Mouse (Mus musculus): ENCODE results near the gene Bcat1. TPM values are rescaled to one million over a fixed set of nuclear protein-coding genes. Genes with fewer than 3 reads are reported as not detected.
"Not testable (repeated sequence)": the region's sequence is repeated elsewhere in the genome, so short reads cannot be mapped to it uniquely, and the experiment has no call there.

Gene Bcat1
- polyA plus RNA-seq, 1 experiment from 2014 or later, result 0.44 TPM

DNA sequence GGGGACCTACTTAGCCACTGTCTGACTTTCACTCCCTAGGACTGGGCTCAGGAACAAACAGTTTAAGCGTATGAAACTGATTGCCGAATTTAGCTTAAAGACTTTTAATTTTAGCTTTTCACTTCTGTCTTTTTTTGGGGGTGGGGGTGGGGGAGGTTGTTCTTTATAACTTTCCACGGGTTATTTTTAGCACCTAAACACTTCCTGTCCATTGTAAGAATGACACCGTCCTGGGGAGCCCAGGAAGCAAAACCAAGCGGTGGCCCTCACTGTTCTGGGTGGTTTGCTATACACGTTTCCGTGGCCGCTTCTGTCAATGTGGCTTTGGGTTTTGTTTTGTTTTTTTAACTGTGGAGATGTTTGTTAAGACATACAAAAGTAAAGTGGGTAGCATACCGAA, 24.9 kb upstream of the Bcat1 start:
- DNase-seq (ENCODE audit: low spot score) (no peak), ATAC-seq (no peak)
- TF ChIP-seq EP300 (IDR thresholded peaks at IDR 0.05) (no peak), CTCF (IDR thresholded peaks at IDR 0.05) (no peak)
- Histone ChIP-seq H3K9ac (replicated peaks; ENCODE audit: low read depth) (no peak overlapping the region), H3K27me3 (replicated peaks; ENCODE audit: insufficient read depth, low read length) (no peaks in the 10 kb centered on the region), H3K4me3 (ENCODE audit: low read depth, low read length) (no peak overlapping the region), H3K9me3 (ENCODE audit: low read length) (no peaks in the 10 kb centered on the region), H3K27ac (ENCODE audit: low read length) (no peak overlapping the region), H3K4me1 (ENCODE audit: insufficient read depth, low read depth, low read length) (no peaks in the 10 kb centered on the region), H3K36me3 (ENCODE audit: insufficient read depth, low read length) (no peaks in the 10 kb centered on the region), H3K4me2 (replicated peaks; ENCODE audit: low read depth, low read length) (no peak overlapping the region)
- WGBS, result 46% methylated on average over 9 of the region's 9 CpGs

DNA sequence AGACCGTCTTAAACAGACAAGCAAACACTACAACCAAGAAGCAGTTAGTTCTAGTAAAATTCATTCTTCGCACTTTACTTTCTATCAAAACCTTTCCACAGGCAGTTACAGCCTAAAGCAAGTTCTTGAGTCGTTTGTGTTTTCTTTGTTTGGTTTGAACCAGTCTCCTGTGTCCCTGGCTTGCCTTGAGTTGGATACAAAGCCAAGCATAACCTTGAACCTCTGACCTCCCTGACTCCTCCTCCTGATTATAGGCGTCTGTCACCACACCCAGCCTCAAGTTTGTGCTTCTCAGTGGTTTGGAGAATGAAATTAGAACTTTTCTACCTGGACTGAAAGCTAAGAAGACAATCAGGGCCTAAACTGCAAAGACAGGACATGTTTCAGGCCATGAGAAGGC, 18.4 kb upstream of the Bcat1 start:
- no peak for DNase-seq (ENCODE audit: low spot score)
- no peak for ATAC-seq
- no peak overlapping the region for H3K9ac ChIP-seq (replicated peaks; ENCODE audit: low read depth)
- TF ChIP-seq CTCF (IDR thresholded peaks at IDR 0.05), result no peak
- TF ChIP-seq EP300 (IDR thresholded peaks at IDR 0.05), result no peak
- no peak overlapping the region for H3K4me3 ChIP-seq (ENCODE audit: low read depth, low read length)
- H3K36me3 ChIP-seq (ENCODE audit: insufficient read depth, low read length), result no peaks in the 10 kb centered on the region
- no peaks in the 10 kb centered on the region for H3K9me3 ChIP-seq (ENCODE audit: low read length)
- no peak overlapping the region for H3K4me2 ChIP-seq (replicated peaks; ENCODE audit: low read depth, low read length)
- WGBS, result 66% methylated on average over 4 of the region's 4 CpGs
- no peaks in the 10 kb centered on the region for H3K27me3 ChIP-seq (replicated peaks; ENCODE audit: insufficient read depth, low read length)
- H3K4me1 ChIP-seq (ENCODE audit: insufficient read depth, low read depth, low read length), result no peaks in the 10 kb centered on the region
- H3K27ac ChIP-seq (ENCODE audit: low read length), result no peak overlapping the region

DNA sequence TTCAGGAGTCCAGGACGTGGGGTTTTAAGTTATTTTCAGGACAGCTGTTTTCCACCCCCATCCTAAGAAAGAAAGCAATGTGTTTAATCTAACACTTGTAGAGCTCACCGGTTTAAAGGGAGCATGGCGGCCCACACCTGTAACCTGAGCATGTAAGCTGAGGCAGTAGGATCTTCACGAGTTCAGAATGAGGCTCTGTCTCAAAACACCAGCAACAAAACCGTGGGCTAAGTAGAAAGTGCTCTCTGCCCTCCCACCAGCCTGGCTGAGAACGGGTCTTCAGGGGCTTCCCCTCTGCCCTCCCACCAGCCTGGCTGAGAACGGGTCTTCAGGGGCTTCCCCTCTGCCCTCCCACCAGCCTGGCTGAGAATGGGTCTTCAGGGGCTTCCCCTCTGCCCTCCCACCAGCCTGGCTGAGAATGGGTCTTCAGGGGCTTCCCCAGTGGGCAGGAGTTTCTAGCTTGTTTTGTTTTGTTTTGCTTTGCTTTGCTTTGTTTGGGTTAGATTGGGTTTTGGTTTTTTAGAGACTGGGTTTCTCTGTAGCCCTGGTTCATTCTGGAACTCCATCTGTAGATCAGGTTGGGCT, 17.1 kb upstream of the Bcat1 start:
- 57% methylated on average over 7 of the region's 7 CpGs for WGBS
- not testable (repeated sequence) for H3K9ac ChIP-seq (replicated peaks; ENCODE audit: low read depth); H3K4me3 ChIP-seq (ENCODE audit: low read depth, low read length); H3K9me3 ChIP-seq (ENCODE audit: low read length); H3K27ac ChIP-seq (ENCODE audit: low read length); H3K4me2 ChIP-seq (replicated peaks; ENCODE audit: low read depth, low read length); H3K4me1 ChIP-seq (ENCODE audit: insufficient read depth, low read depth, low read length); H3K27me3 ChIP-seq (replicated peaks; ENCODE audit: insufficient read depth, low read length); ATAC-seq; DNase-seq (ENCODE audit: low spot score); H3K36me3 ChIP-seq (ENCODE audit: insufficient read depth, low read length)

DNA sequence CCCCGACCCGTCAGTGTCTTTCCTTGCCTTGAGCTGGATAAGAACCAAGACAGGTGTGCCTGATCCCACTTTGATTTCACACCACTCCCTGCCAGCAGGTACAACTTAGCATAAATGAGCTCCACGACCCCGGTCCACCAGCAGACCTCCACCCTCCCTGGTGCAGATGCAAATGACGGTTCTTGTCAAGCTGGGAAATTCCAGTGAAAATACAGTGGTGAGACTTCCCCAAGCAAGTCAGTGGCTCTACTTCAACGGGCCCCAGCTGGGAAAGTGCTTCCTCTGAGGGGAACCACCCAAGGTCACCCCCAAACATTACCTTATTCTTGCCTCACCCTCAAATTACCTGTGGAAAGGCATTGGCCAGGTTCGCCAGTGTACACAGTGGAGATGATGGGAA, 16.0 kb upstream of the Bcat1 start:
- DNase-seq (ENCODE audit: low spot score), result no peak
- H3K9me3 ChIP-seq (ENCODE audit: low read length), result no peaks in the 10 kb centered on the region
- no peaks in the 10 kb centered on the region for H3K36me3 ChIP-seq (ENCODE audit: insufficient read depth, low read length)
- no peaks in the 10 kb centered on the region for H3K27me3 ChIP-seq (replicated peaks; ENCODE audit: insufficient read depth, low read length)
- no peak overlapping the region for H3K4me2 ChIP-seq (replicated peaks; ENCODE audit: low read depth, low read length)
- H3K9ac ChIP-seq (replicated peaks; ENCODE audit: low read depth), result no peak overlapping the region
- ATAC-seq, result no peak
- H3K4me3 ChIP-seq (ENCODE audit: low read depth, low read length), result no peak overlapping the region
- 66% methylated on average over 7 of the region's 7 CpGs for WGBS
- H3K4me1 ChIP-seq (ENCODE audit: insufficient read depth, low read depth, low read length), result no peaks in the 10 kb centered on the region
- H3K27ac ChIP-seq (ENCODE audit: low read length), result no peak overlapping the region
- TF ChIP-seq CTCF (IDR thresholded peaks at IDR 0.05), result no peak
- no peak for TF ChIP-seq EP300 (IDR thresholded peaks at IDR 0.05)

DNA sequence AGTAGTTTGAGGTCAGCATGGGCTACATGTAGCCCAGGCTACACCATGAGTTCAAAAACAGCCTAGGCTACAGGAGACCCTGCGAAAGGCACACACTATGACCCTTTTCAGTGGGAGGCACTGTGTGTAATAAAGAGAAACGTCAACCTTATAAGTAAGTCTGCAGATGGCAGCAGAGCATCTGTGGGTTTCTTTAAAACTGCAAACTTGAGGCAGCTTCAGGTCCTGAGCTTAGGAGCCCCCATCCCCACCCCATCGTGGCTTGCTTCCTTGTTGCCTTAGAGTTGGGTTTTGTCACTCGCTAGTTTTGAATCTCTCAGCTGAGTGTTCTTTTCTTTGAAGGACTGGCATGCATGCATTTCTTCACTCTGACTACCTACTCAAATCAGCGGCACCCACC, 14.9 kb upstream of the Bcat1 start:
- Histone ChIP-seq H3K4me1 (ENCODE audit: insufficient read depth, low read depth, low read length) (no peaks in the 10 kb centered on the region), H3K9me3 (ENCODE audit: low read length) (no peaks in the 10 kb centered on the region), H3K27ac (ENCODE audit: low read length) (no peak overlapping the region), H3K4me3 (ENCODE audit: low read depth, low read length) (no peak overlapping the region), H3K36me3 (ENCODE audit: insufficient read depth, low read length) (no peaks in the 10 kb centered on the region), H3K27me3 (replicated peaks; ENCODE audit: insufficient read depth, low read length) (no peaks in the 10 kb centered on the region), H3K9ac (replicated peaks; ENCODE audit: low read depth) (no peak overlapping the region), H3K4me2 (replicated peaks; ENCODE audit: low read depth, low read length) (no peak overlapping the region)
- TF ChIP-seq CTCF (IDR thresholded peaks at IDR 0.05) (no peak), EP300 (IDR thresholded peaks at IDR 0.05) (no peak)
- 69% methylated on average over 5 of the region's 5 CpGs for WGBS
- DNase-seq (ENCODE audit: low spot score) (no peak), ATAC-seq (no peak)

DNA sequence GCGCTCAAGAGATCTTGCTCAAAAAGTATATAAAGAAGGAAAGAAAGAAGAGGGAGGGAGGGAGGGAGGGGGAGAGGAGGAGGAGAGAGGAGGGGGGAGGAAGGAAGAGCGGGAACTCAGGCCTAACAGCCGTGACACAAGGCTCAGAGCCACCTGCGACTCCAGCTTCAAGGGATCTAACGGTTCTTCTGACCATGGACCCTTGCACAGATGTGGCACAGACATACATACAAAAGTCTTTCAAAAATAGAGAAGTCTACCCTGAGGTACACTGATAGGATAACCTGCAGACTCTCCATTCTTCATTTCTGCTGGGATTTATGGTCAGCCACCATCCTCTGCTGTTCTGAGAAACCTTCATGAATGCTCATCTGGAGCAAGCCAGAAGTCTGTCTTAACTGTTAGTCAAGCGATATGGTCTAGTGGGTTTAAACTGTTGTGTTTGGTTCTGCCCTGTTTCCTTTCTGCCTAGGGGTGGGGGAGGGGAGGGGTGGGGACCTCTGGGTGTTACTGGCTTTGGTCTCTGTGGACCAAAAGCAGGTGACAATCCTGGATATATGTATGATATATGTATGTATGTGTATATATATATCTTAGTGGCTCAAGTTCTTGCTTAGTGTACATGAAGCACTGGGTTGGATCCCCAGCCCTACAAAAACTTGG, 14.3 kb upstream of the Bcat1 start:
- TF ChIP-seq EP300 (IDR thresholded peaks at IDR 0.05) (no peak), CTCF (IDR thresholded peaks at IDR 0.05) (no peak)
- Histone ChIP-seq H3K9ac (replicated peaks; ENCODE audit: low read depth) (no peak overlapping the region), H3K27ac (ENCODE audit: low read length) (no peak overlapping the region), H3K36me3 (ENCODE audit: insufficient read depth, low read length) (no peaks in the 10 kb centered on the region), H3K4me1 (ENCODE audit: insufficient read depth, low read depth, low read length) (no peaks in the 10 kb centered on the region), H3K4me3 (ENCODE audit: low read depth, low read length) (no peak overlapping the region), H3K27me3 (replicated peaks; ENCODE audit: insufficient read depth, low read length) (no peaks in the 10 kb centered on the region), H3K9me3 (ENCODE audit: low read length) (no peaks in the 10 kb centered on the region), H3K4me2 (replicated peaks; ENCODE audit: low read depth, low read length) (no peak overlapping the region)
- DNase-seq (ENCODE audit: low spot score) (no peak), ATAC-seq (no peak)
- WGBS, result 77% methylated on average over 6 of the region's 6 CpGs
